Mouse (Mus musculus) hindlimb bud, embryonic 11.5 days (tissue): ENCODE measurements around the gene Fat3.

ENCODE experiments used
- DNase-seq: peaks from one replicate; pipeline ENCODE4 v3.0.0-alpha.2; 2012; ENCODE audit warnings: low read depth, low spot score; ENCODE audit errors: extremely low spot score

Gene Fat3

DNA sequence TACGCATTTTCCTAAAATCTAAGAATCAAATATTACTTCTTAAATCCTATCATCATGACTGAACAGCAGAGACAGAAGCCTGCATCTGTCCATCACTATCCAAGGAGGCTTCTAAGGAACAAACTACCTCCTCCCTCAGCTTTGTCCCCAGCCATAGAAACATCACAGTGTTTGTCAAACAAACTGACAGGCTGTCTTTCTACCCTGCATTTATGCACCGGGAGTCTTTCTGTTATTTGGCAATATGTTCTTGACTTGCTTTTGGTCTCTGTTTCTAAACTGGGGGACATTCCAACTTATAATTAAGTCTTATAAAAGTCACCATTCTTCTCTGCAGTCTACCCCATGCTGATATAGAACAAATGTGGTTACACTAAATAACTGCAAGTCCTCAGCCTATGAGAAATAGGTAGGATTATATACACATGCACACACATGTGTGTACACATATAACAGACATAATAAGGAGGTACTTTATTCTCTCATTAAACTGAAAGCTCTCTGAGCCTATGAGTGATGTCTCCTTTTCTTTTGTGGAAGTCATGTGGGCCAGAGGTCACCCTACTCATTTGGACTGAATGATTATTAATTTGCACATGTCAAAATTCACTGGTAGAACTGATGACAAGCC is 244.4 kb downstream of the Fat3 start:
- no peak for DNase-seq

DNA sequence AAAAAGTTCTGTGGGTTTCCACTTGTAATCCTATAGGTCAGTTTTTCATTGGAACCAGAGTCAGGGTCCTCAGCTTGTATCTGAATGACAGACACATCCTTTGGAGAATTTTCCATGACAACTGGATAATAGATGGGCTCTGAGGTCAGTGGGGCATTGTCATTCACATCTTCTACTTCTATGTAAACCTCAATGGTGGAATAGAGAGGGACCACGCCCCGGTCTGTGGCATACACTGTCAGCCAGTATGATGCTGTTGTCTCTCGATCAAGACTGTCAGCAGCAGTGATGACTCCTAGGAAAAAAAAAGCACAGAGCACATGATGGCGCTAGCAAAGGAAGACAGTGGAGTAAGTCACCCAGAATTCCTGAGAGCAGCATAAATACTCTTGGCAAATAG is 254.3 kb downstream of the Fat3 start:
- DNase-seq: no peak

DNA sequence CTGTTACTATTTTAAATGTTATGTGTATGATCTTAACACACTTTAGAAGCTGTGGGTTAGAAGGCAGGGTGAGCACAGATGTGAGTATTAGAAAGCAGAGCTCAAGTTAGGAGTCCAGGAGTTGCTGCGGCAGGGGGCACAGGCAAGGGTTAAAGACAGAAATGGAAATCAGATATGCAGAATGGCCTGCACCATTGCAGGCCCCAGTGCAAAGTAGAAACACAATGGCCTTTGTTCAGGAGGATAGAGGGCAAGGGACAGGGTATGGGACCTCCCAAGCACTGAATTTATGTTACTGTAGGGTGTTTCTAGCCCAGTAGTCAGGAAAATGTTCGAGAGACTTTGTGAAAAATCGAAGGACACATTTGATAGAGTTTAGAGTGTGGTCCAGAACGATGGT is 269.5 kb downstream of the Fat3 start:
- DNase-seq: no peak

DNA sequence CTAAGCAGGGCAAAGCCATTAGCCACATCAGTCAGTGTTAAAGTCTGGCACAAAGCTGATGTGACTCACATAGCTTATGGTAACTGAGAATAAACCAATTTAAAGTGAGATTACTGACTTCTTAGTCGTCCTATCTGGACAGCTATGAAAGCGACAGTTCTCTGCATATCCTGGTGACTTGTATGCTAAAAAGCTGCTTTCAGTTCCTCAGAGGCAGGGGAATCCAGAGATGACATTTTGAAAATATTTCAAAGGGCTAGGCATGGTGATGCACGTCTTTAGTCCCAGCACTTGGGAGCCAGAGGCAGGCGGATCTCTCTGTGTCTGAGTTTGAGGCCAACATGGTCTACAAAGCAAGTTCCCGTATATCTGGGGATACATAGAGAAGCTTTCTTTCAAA is 272.2 kb downstream of the Fat3 start:
- DNase-seq: no peak

DNA sequence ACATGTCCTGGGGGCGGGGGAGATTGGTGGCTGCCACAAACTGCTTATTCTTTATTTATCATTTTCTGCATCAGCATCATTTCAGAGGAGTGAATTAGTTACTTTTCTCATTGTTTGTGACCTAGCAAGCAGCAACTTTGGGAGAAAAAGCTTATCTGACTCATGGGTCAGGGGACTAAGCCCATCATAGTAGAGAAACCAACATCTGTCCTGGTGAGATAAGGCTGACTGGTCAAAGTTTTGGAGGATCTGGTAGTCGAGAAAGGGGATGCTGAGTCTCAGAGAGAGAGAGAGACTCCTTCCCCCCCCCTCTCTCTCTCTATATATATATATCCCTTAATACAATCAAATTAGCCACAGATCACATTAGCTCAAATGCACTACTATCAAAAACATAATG is 273.7 kb downstream of the Fat3 start:
- no peak for DNase-seq

DNA sequence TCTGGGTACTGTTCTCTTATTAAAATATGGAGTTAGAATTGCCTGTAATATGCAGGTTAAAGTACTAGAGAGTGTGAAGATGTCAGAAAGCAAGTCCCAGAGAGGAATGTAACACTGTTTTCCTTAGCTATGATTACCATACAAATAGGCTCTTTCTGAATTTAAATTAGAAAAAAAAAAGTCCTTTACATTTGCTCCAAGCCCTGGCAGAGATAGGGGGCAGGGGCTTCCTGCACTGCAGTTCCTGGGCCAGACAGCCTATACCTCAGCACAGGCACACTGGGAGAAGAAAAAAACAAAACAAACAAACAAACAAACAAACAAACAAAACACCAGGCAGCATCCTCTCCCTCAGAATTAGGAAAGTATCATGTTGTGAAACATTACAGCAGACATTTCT is 274.5 kb downstream of the Fat3 start:
- DNase-seq: no peak

DNA sequence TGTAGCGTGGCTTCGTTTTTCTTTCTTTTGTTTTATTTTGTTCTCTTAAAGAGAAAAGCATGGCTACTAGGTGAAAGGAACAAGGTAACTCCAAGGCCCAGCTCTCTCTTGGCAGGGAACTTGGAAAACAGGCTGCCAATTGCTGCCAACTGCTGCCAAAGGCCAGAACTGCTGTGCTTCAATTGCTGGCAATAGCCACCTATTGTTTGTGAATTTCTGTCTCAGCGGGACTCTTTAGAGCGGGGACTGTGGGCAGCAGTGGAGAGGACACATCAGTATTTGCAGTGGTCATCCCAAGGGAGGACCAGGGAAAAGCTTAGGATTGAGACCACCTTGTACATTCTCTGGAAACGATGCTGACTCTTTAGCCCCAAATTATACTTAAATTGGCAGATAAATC is 279.2 kb downstream of the Fat3 start:
- DNase-seq: no peak

DNA sequence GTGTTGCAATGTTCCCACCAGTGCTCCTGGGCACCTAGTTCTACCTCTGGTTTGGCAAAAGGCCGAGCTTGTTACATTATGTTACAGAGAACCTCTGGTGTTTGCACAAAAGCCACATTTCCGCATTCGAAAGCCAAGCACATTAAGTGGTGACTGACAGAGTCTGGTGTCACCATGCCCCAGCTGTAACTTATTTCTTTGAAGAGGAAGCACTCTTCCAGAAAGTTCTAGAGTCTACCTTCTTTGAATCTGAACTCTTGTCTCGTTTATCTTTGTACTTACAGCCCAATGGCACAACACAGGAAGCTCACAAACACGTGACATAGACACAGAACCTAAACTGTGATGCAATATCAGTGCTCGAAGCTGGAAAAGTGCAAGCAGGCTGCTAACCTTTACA is 284.9 kb downstream of the Fat3 start:
- no peak for DNase-seq

DNA sequence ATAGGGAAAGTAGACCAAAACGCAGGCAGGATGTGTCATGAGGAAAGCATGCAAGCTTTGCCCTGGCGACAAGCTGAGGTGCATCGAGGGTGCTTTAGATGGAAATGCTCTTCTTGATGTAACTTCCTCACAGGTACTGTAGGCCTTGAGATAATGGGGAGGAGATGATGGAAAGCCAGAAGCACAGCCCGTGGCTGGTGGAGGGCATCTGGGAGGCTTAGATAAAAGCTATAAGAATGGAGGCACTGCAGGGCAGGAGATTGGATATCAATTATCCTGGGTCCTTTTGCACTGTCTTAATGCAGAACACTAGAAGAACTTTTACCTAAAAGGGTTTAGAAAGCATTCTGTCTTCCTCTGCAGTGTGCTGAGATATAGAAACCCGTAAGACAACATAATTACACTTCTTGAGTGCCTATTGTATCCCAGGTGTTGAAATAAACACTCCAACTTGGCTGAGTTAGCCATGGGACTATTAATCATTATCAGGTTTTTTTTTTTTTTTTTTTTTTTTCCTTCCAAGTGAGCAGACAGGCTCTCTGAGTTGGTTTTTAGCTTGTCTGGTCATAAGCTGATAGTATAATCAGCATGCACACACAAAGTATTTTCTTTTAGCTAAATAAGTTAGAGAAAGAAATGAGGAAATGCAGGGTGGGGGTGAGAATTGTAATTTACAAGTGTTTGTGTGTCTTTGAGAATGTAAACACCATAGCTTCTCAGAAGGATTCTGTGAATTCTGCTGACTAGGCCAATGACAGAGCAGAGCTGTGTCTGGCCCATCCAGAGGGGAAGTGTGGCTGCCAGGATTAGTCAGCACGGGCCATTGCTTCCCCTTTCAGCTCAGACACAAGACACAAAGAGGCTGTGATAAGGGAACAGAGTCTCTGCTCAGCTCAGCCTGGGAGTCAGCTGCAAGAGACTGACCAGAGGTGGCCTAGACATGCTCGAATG is 286.1 kb downstream of the Fat3 start:
- DNase-seq: no peak

DNA sequence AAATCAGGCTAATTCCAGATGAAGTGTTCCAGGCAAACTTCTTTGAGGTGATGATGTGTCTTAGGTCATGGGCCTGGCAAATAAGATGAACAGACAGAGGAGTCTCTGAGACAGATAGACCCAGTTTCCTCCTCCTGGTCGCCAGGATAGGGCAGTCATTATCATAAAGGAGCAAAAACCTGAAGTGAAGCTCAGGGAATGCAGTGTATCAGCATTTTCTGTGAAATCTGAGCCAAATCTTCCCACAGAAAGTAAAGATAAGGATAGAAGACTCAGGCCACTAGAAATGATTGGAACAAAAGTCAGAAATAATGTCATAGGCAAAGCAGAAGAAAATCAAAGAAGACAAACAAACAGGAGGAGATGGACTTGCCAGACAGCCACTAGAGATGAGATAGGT is 287.8 kb downstream of the Fat3 start:
- no peak for DNase-seq

DNA sequence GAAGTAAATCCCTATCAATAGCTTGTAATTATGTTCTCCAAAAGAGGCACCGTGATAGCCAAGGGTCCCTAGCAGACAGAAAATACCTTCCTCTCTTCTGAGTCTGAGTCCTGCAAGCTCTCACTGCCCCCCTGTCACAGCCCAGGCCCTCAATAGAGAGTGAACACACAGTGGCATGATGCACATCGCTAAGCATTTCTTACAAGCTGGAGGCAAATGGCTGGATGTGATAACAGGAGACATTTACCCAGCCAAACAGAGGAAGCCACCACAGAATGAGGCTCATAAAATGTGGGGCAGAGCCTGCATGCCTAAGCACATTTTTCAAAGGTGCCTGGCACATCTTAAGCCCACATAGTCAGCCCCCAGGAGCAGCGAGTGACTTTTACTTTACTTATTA is 288.5 kb downstream of the Fat3 start:
- DNase-seq: no peak

DNA sequence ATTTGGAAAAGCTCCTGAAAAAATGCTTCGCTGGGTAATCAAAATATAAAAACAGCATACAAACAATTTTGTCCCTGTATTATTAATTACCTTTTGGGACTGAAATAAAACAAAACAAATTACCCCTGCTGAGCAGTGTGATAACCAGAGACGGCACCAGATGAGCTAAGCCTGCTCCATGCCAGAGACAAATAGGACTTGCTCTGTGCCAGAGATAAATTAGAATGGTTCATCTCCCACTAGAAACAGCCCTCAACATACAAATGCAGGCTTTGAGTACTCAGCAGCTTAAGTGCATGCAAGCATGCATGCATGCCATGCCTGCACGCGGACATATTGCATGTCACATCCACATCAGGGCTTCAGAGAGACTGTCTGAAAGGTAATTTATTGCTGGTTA is 288.9 kb downstream of the Fat3 start:
- no peak for DNase-seq

DNA sequence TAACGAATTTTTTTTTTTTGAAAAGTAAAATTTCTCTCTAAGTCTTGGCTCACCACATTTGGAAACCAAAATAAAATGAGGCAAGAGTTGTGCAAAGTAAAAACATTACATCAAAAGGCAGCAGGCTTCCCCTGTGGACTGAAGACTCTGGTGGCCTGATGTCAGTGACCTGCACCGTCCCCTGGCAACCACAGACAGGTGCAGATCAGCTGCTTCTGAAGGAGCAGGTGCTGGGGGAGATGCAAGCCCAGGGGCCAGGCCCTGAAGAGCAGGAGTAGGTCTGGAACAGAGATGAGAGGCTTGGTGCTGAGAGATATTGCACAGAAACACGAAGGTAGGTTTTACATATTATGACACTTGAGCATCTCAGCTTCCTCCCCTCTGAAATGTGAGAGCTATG is 289.6 kb downstream of the Fat3 start:
- no peak for DNase-seq

DNA sequence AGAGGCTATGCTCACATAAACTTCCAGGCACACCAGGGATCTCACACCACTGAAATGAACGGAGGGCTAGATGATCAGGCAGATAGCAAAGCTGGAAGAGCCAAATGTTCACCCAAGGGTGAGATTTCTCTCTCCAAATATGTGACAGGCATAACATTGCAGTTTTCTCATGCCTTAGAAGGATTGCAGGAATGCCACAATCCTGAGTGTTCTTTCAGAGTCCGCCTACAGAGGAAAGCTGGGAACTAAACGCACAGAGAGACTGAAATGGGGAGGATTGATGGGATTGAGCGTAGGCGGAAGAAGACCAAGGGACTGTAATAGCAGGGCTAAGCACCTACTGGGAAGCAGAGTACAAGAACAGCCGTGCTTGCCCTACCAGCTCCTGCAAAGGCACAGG is 298.8 kb downstream of the Fat3 start:
- no peak for DNase-seq

DNA sequence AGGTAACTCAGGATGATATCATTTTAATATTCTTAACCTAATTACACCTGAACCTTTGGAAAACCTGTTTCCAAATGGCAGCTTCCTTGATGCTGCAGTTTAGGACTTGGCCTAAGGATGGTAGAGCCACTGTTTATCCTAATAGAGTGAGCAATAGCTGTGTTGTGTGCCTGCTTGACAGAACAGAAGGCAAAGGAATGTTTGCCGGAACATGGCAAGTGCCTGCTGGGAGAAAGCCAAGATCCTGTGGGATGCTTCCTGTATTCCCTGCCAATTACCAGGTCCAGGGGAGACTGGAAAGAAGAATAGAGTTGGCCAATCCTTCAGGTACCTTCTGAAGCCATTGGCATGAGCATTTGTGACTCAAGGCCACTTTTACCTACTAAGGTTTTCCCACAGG is 300.1 kb downstream of the Fat3 start:
- no peak for DNase-seq

DNA sequence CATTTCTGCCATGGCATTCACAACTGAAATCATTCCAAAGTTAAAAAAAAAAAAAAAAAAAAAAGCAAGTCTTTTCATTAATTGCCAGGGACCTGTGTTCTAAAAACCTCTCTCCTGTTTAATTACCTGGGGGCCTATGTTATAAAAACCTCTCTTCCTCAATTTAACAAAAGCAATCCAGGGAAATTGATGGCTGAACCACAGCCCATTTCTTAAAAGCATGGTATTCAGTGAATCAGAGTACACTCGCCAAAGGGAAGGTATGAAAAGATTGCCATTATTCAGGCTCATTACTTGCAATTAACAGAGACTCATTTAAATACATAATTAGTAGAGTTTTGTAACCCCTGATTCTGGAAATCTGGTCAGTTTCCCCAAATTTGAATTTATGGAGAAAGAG is 314.6 kb downstream of the Fat3 start:
- DNase-seq: no peak

DNA sequence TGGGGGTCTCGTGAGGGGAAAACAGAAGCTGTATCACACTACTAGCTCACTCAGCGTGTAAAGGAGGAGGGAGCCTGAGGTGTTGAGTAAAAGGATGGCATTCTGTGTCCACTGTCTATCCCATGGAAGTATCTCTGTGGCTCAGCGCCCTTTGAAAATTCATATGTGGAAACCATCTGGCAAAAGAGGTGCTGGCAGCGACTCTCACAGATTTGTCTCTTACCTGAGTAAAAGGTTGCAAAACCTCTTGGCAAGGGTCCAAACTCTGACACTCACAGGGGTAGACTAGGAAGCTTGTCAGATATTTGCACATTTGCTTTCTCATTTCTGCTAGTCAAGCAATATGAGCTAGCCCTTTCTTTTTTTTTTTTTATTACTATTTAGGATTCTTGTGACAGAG is 331.8 kb downstream of the Fat3 start:
- DNase-seq: no peak

DNA sequence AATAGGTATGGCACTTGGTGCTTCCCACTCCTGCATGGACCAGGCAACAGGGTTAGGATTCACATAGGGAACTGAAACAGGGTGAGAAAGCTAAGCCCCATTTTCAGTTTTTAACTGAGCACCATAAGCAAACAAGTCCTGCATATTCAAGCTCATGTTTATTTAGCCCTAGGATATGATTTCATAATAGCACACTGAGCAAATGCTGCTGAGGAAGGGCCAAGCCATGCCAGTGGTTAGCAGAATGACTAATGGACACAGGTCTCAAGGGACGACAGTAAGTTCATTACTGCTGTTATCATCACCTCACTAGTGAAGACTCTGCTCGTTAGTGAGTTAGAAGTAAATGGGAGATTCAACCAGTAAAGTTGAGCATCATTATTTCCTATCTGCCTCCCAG is 333.0 kb downstream of the Fat3 start:
- no peak for DNase-seq

DNA sequence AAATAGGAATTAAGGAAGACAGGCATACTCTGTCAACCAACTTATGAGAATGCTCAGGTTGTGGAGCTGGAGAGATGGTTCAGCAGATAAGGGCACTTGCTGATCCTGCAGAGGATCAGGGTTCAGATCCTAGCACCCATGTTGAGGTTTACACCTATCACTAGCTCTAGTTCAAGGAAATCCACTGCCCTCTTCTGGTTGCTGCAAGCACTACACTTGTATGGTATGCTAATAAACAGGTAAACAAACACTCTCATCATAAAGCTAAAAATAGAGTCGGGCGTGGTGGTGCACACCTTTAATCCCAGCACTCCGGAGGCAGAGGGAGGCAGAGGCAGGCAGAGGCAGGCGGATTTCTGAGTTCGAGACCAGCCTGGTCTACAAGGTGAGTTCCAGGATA is 341.7 kb downstream of the Fat3 start:
- no peak for DNase-seq

DNA sequence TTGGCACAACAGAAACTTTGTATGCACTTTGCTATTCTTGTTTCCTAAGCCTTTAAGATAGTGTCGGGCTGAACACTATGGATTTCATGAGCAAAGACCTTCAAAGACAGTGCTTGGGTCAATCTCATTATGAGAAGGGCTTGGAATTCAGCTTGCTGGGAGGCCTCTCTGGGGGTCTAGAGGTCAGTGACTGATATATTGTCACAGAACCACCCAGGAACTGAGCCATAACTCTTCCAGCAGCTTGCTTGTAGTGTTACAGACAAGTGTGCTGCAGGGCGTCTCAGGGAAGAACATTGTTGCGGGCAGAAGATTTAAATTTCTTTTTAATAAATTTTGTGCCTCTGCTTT is 347.5 kb downstream of the Fat3 start:
- no peak for DNase-seq

DNA sequence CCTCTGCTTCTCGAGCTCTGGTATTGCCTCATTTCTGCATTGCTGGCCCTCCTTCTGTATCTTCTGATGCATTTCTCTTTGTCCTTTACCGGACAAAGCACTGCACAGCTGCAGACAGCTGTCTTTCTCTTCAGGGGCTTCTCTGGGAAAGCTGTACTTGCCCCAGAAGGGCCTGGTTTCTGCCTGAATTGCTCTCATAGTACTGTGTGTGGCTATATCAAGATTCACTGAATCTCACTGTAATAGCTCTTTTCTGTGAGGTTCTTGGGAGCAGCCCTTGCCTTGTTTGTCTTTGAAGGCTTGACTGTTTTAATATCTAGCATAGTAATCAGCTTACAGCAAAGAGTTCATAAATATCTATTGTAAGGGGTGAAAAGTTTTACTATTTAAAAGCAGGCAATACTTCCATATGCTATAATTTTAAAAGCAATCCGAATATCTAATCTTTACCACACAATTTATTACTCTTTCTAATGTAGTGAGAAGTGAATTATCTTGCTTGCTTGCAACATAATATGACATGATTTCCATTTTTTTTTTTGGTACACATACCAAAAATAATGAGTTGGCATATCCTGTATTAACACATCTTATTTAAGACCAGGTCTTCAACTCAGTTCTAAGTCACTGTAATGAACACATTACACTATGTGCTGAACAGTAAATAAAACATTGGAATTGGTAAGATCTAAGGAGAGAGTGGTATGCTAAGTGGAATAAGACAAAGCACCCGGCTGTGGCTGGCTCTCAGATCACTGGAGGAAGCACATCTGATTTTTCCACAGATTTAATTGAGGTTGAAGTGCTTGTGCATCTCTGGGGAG is 348.1 kb downstream of the Fat3 start:
- no peak for DNase-seq

DNA sequence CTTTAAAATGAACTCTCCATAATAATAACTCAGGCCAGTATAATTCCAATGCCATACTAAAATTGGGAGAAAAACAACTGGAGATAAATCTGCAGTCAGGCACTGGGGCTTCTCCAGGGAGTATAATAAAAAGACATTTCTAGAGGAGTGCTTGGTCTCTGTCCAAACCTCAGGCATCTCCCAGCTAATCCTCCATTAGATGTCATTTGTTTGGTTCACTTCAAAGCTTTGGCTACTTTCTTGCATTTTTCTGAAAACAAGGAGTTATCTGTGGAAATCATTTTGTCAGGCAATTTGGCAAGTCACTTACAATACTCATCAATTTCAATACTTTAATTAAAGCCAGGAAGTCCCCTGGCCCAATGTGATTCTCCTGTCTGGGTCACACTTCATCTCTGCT is 351.0 kb downstream of the Fat3 start:
- no peak for DNase-seq
